Mouse (Mus musculus): ENCODE results near the gene Abhd4. TPM values are rescaled to one million over a fixed set of nuclear protein-coding genes. Genes with fewer than 3 reads are reported as not detected.

The Abhd4 gene
- polyA plus RNA-seq, 1 experiment: 23.6 TPM

DNA sequence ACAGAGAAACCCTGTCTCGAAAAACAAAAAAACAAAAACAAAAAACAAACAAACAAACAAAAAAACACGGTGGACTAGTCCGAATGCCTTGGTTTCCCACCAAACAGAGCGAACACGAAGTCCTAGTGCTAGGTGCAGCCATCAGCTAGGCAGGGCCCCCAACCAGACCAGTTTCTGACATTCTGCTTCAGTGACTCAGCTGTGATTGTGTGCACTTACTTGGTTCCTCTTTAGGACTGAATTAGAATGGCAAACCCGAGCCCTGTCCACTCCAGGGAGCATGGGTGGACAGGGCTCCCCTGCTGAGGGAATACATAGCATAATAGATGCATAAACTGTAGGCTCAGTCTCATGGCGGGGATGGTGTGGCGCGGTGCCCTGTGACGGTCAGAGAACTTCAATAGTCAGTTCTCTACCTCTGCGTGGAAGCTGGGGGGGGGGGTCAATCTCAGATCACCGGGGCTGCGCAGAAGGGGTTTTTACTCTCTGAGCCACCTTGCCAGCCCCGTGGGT is 23.3 kb upstream of the Abhd4 start:
- 65% methylated on average over 14 of the region's 14 CpGs for WGBS
- Histone ChIP-seq H3K27ac (ENCODE audit: control insufficient read depth, insufficient read depth, low read length) (peak overlapping the region; percentile 85), H3K4me3 (ENCODE audit: control insufficient read depth, insufficient read depth, low read length) (peak overlapping the region; percentile 48), H3K36me3 (ENCODE audit: control insufficient read depth, insufficient read depth, low read length) (0 out of 2 replicates have a peak, but pooled peaks cover 4% of the 10 kb centered on the region), H3K4me1 (replicated peaks; ENCODE audit: control insufficient read depth, insufficient read depth, low read length) (peaks cover 78% of the 10 kb centered on the region), H3K27me3 (ENCODE audit: control insufficient read depth, insufficient read depth, low read length) (no peaks in the 10 kb centered on the region)
- TF ChIP-seq POLR2A (IDR thresholded peaks at IDR 0.05; ENCODE audit: control insufficient read depth, extremely low read depth, insufficient read depth, low read length, poor library complexity) (no peak), CTCF (IDR thresholded peaks at IDR 0.05; ENCODE audit: borderline replicate concordance, control insufficient read depth, extremely low read depth, insufficient read depth, low read length, poor library complexity) (no peak)
- DNase-seq: no peak

DNA sequence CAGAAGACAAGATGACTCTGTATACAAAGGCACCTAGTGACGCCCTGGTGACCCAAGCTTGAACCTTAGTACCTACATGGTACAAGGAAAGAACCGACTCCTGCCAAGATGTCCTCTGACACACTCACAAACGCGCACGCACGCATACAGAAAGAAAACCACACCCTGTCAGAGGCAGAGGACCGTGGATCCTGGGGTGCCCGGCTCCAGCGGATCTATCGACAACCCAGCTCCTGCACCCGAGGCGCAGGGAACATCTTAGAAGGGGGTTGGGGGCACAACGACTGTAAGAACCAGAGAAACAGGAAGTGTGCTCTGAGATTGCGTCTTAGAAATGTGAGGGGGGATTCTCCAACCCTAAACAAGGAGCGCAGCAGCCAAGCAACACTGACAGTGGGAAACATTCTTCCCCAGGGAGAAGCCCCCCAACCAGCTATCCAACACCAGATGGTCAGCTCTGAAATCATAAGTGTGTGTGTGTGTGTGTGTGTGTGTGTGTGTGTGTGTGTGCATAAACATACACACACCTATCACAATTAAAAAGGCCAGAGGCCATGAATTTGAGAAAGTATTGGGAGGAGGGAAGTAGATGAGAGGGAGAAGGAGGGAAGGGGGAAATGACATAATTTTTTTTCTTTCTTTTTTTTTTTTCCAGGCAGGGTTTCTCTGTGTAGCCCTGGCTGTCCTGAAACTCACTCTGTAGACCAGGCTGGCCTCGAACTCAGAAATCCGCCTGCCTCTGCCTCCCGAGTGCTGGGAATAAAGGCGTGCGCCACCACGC is 22.6 kb upstream of the Abhd4 start:
- WGBS: 27% methylated on average over 21 of the region's 21 CpGs
- TF ChIP-seq POLR2A (IDR thresholded peaks at IDR 0.05; ENCODE audit: control insufficient read depth, extremely low read depth, insufficient read depth, low read length, poor library complexity) (peak; percentile 83), CTCF (IDR thresholded peaks at IDR 0.05; ENCODE audit: borderline replicate concordance, control insufficient read depth, extremely low read depth, insufficient read depth, low read length, poor library complexity) (0 out of 2 replicates have a peak, but pooled peaks have one; percentile 33)
- H3K36me3 ChIP-seq (ENCODE audit: control insufficient read depth, insufficient read depth, low read length): 0 out of 2 replicates have a peak, but pooled peaks cover 5% of the 10 kb centered on the region
- H3K27me3 ChIP-seq (ENCODE audit: control insufficient read depth, insufficient read depth, low read length): no peaks in the 10 kb centered on the region
- peak; percentile 54 for DNase-seq
- peak overlapping the region; percentile 85 for H3K27ac ChIP-seq (ENCODE audit: control insufficient read depth, insufficient read depth, low read length)
- peaks cover 78% of the 10 kb centered on the region for H3K4me1 ChIP-seq (replicated peaks; ENCODE audit: control insufficient read depth, insufficient read depth, low read length)
- peak overlapping the region; percentile 48 for H3K4me3 ChIP-seq (ENCODE audit: control insufficient read depth, insufficient read depth, low read length)

DNA sequence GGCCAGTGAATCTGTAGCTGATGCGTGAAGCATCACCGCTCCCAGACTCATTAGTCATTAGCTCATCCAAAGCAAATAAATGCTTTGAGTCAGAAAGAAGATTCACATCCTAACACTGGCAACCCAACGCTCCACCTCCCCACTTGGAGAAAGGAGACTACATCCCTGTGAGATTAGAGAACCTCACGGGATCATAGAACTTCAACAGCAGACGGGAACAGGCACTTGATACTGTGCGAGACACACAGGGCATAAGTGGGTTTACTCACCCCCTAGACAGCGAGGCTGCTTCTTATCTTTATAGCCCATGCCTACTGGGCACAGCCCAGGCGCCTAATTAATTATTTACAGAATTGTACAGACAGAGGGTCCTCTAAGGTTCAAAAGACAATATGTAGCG is 21.8 kb upstream of the Abhd4 start:
- WGBS: 82% methylated on average over 9 of the region's 9 CpGs
- Histone ChIP-seq H3K4me3 (ENCODE audit: control insufficient read depth, insufficient read depth, low read length) (no peak overlapping the region), H3K27me3 (ENCODE audit: control insufficient read depth, insufficient read depth, low read length) (no peaks in the 10 kb centered on the region), H3K36me3 (ENCODE audit: control insufficient read depth, insufficient read depth, low read length) (0 out of 2 replicates have a peak, but pooled peaks cover 5% of the 10 kb centered on the region), H3K27ac (ENCODE audit: control insufficient read depth, insufficient read depth, low read length) (peak overlapping the region; percentile 85), H3K4me1 (replicated peaks; ENCODE audit: control insufficient read depth, insufficient read depth, low read length) (peaks cover 75% of the 10 kb centered on the region)
- DNase-seq: no peak
- TF ChIP-seq POLR2A (IDR thresholded peaks at IDR 0.05; ENCODE audit: control insufficient read depth, extremely low read depth, insufficient read depth, low read length, poor library complexity) (no peak), CTCF (IDR thresholded peaks at IDR 0.05; ENCODE audit: borderline replicate concordance, control insufficient read depth, extremely low read depth, insufficient read depth, low read length, poor library complexity) (no peak)

DNA sequence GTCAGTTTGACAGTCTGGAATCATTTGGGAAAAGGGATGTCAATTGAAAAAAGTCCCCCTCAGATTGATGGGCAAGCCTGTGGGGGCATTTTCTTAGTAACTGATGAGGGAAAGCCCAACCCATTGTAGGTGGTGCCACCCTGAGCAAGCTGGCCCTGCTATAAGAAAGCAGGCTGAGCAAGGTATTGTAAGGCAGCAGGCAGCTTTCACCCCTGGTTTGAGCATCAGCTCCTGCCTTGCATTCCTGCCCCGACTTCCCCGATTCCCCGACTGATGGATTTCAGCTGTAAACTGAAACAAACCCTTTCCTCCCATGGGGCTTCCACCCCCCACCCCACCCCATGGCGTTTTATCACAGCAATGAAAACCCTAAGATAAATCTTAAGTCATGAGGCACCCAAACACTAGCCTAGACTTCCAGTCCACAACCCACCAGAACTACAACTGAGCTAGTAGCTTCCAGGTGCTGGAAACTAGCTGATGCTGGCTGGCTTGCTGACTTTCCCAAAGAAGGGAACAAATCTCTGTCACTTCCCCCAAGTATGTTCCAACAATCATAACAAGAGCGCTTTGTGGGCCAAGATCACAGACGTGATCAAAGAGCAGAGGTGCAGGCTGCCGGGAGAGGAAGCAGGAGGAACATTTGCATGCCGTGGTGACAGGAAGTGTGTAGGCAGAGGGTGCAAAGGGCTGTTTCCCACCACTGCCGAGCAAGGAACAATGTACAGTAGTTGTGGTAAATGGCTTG is 21.0 kb upstream of the Abhd4 start:
- Histone ChIP-seq H3K36me3 (ENCODE audit: control insufficient read depth, insufficient read depth, low read length) (0 out of 2 replicates have a peak, but pooled peaks cover 5% of the 10 kb centered on the region), H3K27me3 (ENCODE audit: control insufficient read depth, insufficient read depth, low read length) (no peaks in the 10 kb centered on the region), H3K27ac (ENCODE audit: control insufficient read depth, insufficient read depth, low read length) (peak overlapping the region; percentile 93), H3K4me3 (ENCODE audit: control insufficient read depth, insufficient read depth, low read length) (no peak overlapping the region), H3K4me1 (replicated peaks; ENCODE audit: control insufficient read depth, insufficient read depth, low read length) (peaks cover 79% of the 10 kb centered on the region)
- TF ChIP-seq POLR2A (IDR thresholded peaks at IDR 0.05; ENCODE audit: control insufficient read depth, extremely low read depth, insufficient read depth, low read length, poor library complexity) (peak; percentile 33; the same call in 1 of the 2 replicates), CTCF (IDR thresholded peaks at IDR 0.05; ENCODE audit: borderline replicate concordance, control insufficient read depth, extremely low read depth, insufficient read depth, low read length, poor library complexity) (no peak)
- peak; percentile 85 for DNase-seq
- WGBS: 2% methylated on average over 9 of the region's 9 CpGs

DNA sequence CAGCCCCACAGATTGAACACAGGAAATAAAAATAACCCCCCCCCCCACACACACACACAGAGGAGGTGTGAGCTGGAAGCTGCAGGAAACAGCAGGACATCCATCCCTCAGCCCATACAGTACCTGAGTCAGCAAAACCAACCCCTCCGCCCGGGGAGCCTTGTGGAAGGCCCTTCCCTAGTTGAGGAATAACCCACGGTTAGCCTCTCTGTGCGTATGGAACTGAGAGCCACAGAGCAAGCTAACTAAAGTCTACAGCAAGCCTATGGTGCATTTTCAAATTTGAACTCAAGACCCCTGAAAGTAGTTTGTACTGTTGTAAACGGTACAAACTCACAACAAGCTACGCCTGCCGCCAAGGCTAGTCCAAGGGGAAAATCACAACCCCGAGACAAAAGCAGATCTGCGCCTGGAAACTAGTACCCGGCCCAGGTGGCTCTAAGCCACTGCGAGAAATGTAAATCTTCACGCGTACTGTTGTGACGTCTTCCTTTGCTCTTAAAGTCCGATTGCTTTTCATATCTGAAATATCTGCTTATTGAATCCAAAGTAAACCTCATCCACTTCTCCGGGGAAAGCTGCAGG is 20.3 kb upstream of the Abhd4 start:
- TF ChIP-seq POLR2A (IDR thresholded peaks at IDR 0.05; ENCODE audit: control insufficient read depth, extremely low read depth, insufficient read depth, low read length, poor library complexity) (no peak), CTCF (IDR thresholded peaks at IDR 0.05; ENCODE audit: borderline replicate concordance, control insufficient read depth, extremely low read depth, insufficient read depth, low read length, poor library complexity) (no peak)
- no peak for DNase-seq
- Histone ChIP-seq H3K4me3 (ENCODE audit: control insufficient read depth, insufficient read depth, low read length) (no peak overlapping the region), H3K27me3 (ENCODE audit: control insufficient read depth, insufficient read depth, low read length) (no peaks in the 10 kb centered on the region), H3K4me1 (replicated peaks; ENCODE audit: control insufficient read depth, insufficient read depth, low read length) (peaks cover 80% of the 10 kb centered on the region), H3K36me3 (ENCODE audit: control insufficient read depth, insufficient read depth, low read length) (0 out of 2 replicates have a peak, but pooled peaks cover 5% of the 10 kb centered on the region), H3K27ac (ENCODE audit: control insufficient read depth, insufficient read depth, low read length) (peak overlapping the region; percentile 93)
- 24% methylated on average over 16 of the region's 16 CpGs for WGBS

Data from thymus, adult 2 months (tissue).